Mouse (Mus musculus): ENCODE results near the gene Dnajc7.

DNA sequence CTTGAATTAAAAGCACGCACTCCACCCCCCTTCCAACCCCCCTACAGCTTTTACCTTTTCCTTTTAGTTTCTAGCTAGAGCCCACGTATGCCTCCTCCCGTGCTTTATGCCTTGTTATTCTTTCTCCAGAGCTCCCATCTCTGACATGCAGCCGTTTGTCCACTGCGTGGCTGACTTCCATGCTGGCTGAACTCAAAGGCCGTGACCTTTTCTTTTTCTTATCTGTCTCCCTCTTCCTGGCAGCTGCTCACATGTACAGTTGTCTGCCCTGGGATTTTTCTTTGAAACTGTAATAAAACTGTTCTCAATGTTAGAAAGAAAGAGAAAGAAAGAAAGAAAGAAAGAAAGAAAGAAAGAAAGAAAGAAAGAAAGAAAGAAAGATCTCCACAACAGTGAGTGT is 79.0 kb downstream of the Dnajc7 start:
- TF ChIP-seq CTCF (IDR thresholded peaks at IDR 0.05; ENCODE audit: control insufficient read depth, insufficient read depth, insufficient read length), result no peak
- no peak for TF ChIP-seq MYOG (IDR thresholded peaks at IDR 0.05; ENCODE audit: control insufficient read depth, extremely low read depth, insufficient read length)
- TF ChIP-seq USF1 (IDR thresholded peaks at IDR 0.05; ENCODE audit: low read depth), result no peak
- TF ChIP-seq FOSL1 (IDR thresholded peaks at IDR 0.05; ENCODE audit: insufficient read depth, low read length, poor library complexity, severe bottlenecking), result no peak
- TF ChIP-seq MAX (IDR thresholded peaks at IDR 0.05), result no peak
- no peak for TF ChIP-seq CEBPB (IDR thresholded peaks at IDR 0.05; ENCODE audit: low read depth)

All from C2C12 (cell line).